Mouse (Mus musculus): Measurements from ENCODE around the gene Gprc6a.

Gene Gprc6a

DNA sequence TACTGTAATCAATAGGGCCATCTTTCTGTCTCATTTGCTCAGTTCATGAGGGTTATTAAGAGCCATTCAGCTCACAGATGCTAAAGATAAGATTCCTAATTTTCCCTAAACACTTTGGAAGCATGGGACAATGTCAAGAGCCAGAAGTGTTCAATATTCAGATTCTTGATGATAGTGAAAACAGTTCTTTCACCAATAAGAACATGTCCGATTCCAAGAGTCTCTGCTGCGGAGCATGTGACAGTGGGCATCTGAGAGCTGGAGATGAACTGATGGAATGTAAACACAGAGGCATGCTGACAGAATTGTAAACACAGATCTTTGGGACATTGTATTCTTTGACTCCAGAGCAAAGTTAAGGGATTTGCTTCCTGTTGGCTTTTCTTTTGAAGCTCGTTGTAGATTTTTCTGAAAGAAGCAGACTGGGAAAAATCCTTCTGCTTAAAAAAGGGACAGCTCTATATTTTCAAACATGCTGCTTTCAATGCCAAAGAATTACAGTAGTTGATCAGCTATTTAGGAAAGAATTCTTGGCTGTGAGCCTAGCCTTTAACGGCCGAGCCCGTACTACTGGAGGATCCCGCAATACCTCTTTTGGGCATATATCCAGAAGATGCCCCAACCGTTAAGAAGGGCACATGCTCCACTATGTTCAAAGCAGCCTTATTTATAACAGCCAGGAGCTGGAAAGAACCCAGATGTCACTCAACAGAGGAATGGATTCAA lies at the start of gene Gprc6a:
Gprc6a (minus strand) TSS at position 51 of the 726 bp plus-strand sequence.
- no peak for DNase-seq (ENCODE audit: extremely low spot score, low read depth, low spot score)

- DNase-seq (ENCODE audit: extremely low spot score, low read depth, low spot score): no peak
These were observed 47.0 kb upstream of the Gprc6a start for GRCm38 (mm10) chr10:51678251-51678639.

GRCm38 (mm10) chr10:51677548-51678250 lies 46.4 kb upstream of the Gprc6a start, which contains the start of gene Rfx6:
Gene Rfx6 (plus strand): TSS chr10:51677756.
- no peak for DNase-seq (ENCODE audit: extremely low spot score, low read depth, low spot score)

- no peak for DNase-seq (ENCODE audit: extremely low spot score, low read depth, low spot score)
These were observed 41.0 kb upstream of the Gprc6a start for GRCm38 (mm10) chr10:51672082-51672779.

DNA sequence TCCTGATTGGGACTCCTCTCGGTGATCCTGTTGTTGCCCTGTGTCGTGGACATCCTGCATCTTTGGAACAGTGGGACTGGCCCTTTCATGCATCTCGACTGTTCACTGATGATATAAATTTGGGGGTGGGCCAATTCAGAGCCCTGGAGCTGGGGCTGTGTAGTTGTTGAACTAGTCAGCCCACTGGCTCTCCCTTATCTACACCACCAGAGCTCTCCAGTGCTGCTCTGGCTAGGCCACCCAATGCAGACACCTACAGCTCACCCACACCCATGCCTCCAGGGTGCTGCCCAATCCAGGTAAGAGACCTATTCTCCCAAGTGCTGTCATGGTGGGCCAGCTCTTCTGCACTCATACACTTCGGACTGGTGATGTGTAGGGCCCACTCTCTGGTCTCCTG lies 40.3 kb upstream of the Gprc6a start:
- DNase-seq (ENCODE audit: extremely low spot score, low read depth, low spot score): no peak

DNA sequence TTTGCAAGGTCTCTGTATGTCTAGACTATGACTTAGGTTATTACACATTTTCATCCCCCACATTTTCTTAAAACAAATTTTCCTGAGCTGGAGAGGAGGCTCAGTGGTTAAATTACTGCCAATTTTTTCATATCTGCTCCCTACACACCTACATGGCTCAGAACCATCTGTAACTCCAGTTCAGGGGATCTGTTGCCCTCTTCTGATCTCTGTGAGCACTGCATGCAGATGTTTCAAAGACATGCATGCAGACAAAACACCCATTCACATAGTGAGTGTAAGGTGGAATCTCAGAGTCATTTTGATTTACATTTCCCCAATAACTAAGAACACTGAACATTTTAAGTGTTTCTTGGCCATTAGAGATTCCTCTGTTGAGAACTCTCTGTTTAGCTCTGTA lies 38.1 kb upstream of the Gprc6a start:
- DNase-seq (ENCODE audit: extremely low spot score, low read depth, low spot score): no peak

DNA sequence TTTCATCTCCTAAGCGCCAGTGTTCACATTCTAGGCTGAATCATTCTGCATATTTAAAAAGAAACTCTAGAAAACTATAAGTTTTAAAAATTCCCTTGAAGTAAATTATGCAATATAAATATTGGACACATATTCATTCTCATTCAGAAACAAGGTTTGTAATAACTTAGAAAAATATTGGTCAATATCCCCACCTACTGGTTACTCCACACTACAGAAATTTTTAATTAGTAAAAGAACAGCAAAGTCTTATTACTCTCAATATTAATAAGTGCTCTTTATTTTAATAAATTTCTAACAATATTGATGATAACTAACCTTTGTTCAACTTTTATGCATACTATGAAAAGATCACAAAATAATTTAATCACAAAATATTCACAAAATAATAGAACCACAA lies 26.1 kb upstream of the Gprc6a start:
- DNase-seq (ENCODE audit: extremely low spot score, low read depth, low spot score): no peak

- no peak for DNase-seq (ENCODE audit: extremely low spot score, low read depth, low spot score)
These were observed 18.4 kb upstream of the Gprc6a start for GRCm38 (mm10) chr10:51649506-51650221.

DNA sequence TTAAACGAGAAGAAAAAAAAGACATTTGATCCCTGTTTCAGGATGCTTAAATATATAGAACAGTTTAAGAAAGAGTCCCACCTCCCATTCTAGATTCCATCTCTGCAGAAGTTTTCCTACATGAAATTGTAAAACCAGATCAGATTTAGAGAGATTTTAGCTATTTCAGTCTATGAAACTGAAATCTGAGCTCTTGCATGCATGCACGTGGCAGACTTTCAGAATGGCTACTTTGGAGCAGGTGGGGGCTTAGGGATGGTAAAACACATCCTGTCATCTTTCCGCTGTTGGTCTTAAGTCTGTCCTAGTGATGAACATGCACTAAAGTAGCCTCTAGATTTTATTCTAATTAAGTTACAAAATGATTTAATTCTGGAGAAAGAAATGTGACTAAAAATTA lies 10.1 kb downstream of the Gprc6a start:
- DNase-seq (ENCODE audit: extremely low spot score, low read depth, low spot score): no peak

DNA sequence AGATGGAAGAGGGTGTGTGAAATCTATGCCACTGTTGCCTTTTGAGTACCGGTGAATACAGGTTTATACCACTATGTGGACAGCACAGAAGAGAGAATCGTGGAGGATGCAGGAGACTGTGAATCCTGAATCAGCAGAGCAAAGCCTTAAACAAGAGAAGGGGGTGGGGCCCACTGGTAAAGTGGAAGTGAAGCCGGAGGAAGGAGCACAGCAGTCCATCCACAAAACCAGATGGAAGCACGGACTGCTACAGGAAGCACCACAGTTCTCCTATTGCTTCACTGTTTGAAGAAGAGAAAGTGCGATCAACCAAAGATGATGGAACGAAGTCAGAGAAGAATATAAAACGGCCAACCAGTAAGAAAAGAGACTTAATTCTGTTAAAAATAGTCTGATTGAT lies 11.1 kb downstream of the Gprc6a start:
- no peak for DNase-seq (ENCODE audit: extremely low spot score, low read depth, low spot score)

- DNase-seq (ENCODE audit: extremely low spot score, low read depth, low spot score): no peak
These were observed 12.7 kb downstream of the Gprc6a start for GRCm38 (mm10) chr10:51618538-51618937.

DNA sequence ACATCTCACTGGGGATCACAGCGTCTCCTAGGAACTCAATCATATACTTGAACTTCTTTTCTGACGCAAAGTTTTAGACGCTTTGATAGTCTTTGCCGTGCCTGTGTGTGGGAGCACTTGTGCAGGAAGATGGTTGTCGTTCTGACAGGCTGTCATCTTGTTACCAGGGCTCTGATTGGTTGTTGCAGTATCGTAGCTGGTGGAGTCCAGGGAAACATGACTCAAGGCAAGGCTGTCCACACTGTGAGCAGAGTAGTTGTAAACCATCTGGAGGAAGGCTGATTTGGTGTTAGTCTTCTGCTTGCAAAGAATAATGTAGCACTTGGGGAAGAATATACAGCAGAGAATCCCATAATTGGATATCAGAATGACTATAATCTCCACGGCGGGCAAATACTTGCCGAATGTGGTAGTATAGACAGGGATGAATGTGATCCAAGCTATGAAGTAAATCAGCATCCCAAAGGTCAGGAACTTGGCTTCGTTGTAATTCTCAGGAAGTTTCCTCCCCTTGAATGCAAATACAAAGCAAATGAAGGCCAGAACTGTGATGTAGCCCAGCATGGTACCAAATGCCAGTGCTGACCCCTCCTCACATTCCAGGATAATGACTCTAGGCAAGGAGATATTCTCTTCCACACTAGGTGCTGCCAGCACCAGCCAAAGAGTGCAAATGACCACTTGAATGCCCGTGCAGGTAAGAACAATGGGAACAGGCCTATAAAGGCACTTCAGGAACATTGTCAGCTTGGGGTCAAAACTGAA lies 16.3 kb downstream of the Gprc6a start:
- no peak for DNase-seq (ENCODE audit: extremely low spot score, low read depth, low spot score)

DNA sequence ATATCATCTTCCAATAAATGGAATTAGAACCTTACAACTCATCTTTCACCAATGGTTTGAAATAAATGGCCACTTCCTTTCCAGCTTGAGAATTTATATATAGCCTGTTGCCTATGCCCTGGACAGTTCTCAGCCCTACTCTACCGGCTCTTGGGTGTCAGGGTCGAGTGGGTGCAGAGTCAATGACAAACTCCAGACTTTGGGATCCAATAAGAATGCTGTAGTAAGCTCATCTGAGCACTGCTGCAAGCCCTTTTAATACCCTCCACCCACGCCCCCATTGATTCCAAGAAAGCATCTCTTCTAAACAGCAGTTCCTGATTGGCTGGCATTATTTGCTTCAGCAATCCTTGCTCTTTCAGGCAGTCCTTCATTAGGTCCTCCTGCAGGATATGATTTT lies 17.8 kb downstream of the Gprc6a start:
- no peak for DNase-seq (ENCODE audit: extremely low spot score, low read depth, low spot score)

DNA sequence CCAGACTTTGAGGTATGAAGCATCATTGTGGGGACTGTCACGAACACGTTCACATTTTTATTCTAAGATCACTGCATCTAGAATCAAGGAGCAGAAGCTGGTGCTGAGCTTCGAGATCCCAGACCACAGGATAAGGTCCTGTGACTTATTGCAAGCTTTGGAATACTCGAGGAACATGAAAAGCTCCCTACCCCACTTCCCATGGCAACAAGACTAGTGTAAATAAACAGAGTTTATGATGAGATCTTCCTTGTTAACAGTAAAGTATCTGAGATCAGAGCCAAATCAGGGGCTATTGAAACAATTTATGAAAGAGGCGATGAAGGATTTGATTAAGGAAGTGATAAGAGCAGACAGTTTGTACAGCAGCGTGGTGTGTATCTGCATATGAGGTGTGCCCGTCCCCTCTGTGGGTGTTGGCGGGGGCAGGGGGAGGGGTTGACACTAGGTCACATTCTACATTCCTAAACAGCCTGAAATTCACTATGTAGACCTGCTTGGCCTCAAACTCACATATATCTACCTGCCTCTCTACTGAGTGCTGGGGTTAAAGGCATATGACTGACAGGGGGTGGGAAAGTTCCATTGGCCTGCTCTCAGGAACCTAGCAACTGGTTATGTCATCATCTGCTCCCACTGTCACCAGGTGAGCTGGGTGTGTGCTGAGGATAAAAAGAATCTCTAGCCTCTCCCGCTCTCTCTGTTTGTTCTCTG lies 19.1 kb downstream of the Gprc6a start:
- DNase-seq (ENCODE audit: extremely low spot score, low read depth, low spot score): no peak

DNA sequence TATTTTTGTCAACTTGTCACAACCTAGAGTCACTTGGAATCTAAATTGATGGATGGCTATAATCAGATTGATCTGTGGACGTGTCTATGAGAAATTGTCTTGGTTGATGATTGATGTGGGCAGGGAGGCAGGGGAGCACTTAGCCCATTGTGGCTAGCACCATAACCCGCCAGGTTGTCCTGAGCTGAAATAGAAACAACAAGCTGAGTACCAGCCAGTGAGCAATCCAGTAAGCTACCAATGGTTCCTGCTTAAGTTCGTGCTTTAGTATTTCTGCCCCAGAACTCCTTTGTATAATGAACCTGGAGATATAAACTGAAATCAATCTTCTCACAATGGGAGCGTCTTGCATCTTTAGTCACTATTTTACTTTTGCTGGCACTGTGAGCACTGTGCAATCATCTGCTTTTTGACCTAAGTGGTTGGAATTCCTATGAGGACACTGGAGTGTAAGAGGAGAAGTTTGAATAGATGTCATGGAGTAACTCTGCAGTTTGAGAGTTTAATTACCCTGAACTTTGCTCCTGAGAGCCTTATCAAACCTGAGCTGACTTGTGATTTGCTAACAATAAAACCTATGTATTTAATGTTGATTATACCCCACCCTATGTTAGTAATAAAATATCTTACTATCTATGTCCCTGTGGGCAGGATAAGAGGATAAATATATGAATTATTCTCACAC lies 21.4 kb downstream of the Gprc6a start:
- DNase-seq (ENCODE audit: extremely low spot score, low read depth, low spot score): no peak

GRCm38 (mm10) chr10:51596928-51597635 lies 34.2 kb downstream of the Gprc6a start:
- no peak for DNase-seq (ENCODE audit: extremely low spot score, low read depth, low spot score)

DNA sequence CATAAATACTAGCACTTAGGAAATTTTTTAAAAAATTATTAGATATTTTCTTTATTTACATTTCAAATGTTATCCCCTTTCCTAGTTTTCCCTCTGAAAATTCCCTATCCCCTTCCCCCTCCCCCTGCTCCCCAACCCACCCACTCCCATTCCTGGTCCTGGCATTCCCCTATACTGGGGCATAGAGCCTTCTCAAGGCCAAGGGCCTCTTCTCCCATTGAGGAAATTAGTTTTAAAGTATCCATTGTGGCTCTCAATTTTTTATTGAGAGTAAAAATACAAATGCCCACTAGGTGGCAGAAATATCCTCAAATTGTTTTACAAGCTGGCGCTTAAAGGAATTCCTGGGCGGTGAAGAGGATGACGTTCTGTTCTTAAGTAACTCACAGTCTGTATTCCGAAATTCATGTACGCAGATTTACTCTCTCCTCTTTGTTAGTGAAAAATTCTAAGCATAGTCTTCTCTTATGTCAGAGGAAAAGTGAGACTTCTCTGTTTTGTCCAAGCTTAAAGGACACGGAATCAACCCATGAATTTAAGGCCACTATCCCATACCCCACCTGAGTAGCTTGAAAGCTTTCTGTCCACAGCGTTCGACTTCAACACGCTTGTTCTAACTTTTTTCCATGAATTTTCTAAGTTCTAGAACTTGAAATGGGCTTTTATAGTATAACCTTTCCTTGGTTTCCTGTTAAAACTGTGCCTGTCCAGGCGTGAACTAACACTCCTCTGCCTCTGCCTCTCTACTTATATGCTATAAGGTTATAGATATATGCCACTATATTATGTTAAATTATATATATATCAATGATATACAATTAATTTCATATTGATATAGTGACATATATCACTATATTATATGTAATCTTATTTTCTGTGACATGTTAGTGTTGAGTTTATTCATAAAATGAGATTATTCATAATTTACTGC lies 36.0 kb downstream of the Gprc6a start:
- peak; percentile 62 for DNase-seq (ENCODE audit: extremely low spot score, low read depth, low spot score)

DNA sequence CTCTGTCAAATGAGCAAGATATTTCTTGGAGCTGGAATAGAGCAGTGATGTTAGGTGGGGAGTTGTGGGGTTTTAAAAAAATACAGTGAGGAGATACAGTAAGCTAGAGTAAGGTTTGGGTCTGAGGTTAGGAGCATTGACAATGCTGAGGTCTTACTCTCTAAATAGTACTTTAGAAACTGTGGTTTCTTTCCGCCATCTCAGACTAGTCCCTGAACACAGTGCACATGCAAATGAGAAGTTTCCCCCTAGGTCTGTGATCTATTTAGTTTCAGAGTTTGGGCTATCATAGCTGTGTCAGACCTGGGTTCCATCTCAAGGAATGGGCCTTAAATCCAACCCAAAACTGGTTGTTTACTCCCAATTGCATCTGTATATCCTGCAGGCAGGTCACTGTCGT lies 39.7 kb downstream of the Gprc6a start:
- no peak for DNase-seq (ENCODE audit: extremely low spot score, low read depth, low spot score)

Measured in hindlimb bud, embryonic 11.5 days (tissue).